Mouse (Mus musculus): ENCODE results near the gene Trappc5. TPM values are rescaled to one million over a fixed set of nuclear protein-coding genes. Genes with fewer than 3 reads are reported as not detected.

Trappc5 gene
- polyA plus RNA-seq, 1 experiment, result 35.8 TPM

DNA sequence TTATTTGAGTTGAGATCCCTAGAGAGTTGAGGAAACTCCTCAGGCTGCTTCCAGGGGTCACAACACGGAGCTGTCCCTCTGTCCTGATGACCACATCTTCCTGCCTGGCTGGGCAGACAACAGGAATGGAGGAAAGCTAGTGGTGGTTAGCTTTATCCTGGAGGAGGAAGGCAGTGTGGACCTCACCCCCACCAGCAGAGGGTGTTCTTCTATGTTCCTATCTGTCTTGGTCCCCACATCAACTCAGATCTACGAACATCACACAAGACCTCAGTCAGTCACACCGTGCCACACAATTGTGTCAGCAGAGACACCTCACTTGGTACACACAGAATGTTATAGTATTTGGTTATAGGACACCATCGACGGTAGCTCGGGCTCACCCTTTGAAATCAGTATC lies 11.4 kb downstream of the Trappc5 start:
- Histone ChIP-seq H3ac (ENCODE audit: control insufficient read depth, insufficient read length) (no peak overlapping the region), H3K4me2 (ENCODE audit: low read depth) (no peak overlapping the region), H3K79me2 (ENCODE audit: control insufficient read depth, insufficient read depth) (no peaks in the 10 kb centered on the region), H3K36me3 (ENCODE audit: control insufficient read depth, insufficient read depth) (no peaks in the 10 kb centered on the region), H3K4me3 (no peak overlapping the region), H3K27me3 (ENCODE audit: control insufficient read depth, insufficient read depth, insufficient read length) (no peaks in the 10 kb centered on the region)
- TF ChIP-seq CEBPB (IDR thresholded peaks at IDR 0.05; ENCODE audit: insufficient read depth, poor library complexity, severe bottlenecking) (no peak), POLR2AphosphoS2 (IDR thresholded peaks at IDR 0.05; ENCODE audit: insufficient read length, low read depth) (no peak), E2F4 (IDR thresholded peaks at IDR 0.05; ENCODE audit: insufficient read depth) (no peak), POLR2A (IDR thresholded peaks at IDR 0.05; ENCODE audit: insufficient read length, low read depth) (no peak), USF1 (IDR thresholded peaks at IDR 0.05; ENCODE audit: low read depth) (no peak), SRF (IDR thresholded peaks at IDR 0.05; ENCODE audit: control insufficient read depth, insufficient read length, low read depth) (no peak), TCF3 (IDR thresholded peaks at IDR 0.05; ENCODE audit: insufficient read length, low read depth) (no peak), REST (IDR thresholded peaks at IDR 0.05; ENCODE audit: insufficient read depth, insufficient read length) (no peak), MAX (IDR thresholded peaks at IDR 0.05; ENCODE audit: low read depth) (no peak), TCF12 (IDR thresholded peaks at IDR 0.05; ENCODE audit: insufficient read depth, poor library complexity, severe bottlenecking) (no peak), MYOG (IDR thresholded peaks at IDR 0.05; ENCODE audit: control insufficient read depth in 1 of 3, insufficient read depth in 1 of 3, insufficient read length in 2 of 3, low read depth in 2 of 3) (no peak), MYOD1 (IDR thresholded peaks at IDR 0.05; ENCODE audit: control insufficient read depth in 1 of 3, insufficient read length in 2 of 3, low read depth in 2 of 3) (no peak)

DNA sequence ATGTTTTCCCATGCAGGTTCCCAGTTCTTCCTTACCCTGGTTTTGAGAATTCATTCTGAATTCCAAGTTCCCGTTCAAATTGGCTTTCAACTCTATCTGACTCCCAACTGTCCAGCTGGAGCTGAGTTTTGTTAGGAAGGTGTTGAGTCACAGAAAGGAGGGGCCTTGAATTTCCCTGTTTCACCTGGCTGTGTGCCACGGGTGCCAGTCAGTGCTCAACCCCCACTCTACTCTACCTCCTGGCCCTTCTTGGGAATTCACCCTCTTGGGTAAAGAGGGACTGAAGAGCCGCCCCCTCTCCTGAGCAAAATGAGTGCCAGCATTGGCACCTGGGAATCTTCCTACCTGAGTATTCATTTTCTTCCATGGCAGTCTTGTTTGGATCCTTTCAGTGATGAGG lies 14.7 kb downstream of the Trappc5 start:
- Histone ChIP-seq H3ac (ENCODE audit: control insufficient read depth, insufficient read length) (no peak overlapping the region), H3K4me3 (no peak overlapping the region), H3K4me2 (ENCODE audit: low read depth) (no peak overlapping the region), H3K27me3 (ENCODE audit: control insufficient read depth, insufficient read depth, insufficient read length) (no peaks in the 10 kb centered on the region), H3K79me2 (ENCODE audit: control insufficient read depth, insufficient read depth) (no peaks in the 10 kb centered on the region), H3K36me3 (ENCODE audit: control insufficient read depth, insufficient read depth) (no peaks in the 10 kb centered on the region)
- TF ChIP-seq TCF3 (IDR thresholded peaks at IDR 0.05; ENCODE audit: insufficient read length, low read depth) (no peak), POLR2AphosphoS2 (IDR thresholded peaks at IDR 0.05; ENCODE audit: insufficient read length, low read depth) (no peak), TCF12 (IDR thresholded peaks at IDR 0.05; ENCODE audit: insufficient read depth, poor library complexity, severe bottlenecking) (no peak), MAX (IDR thresholded peaks at IDR 0.05; ENCODE audit: low read depth) (no peak), E2F4 (IDR thresholded peaks at IDR 0.05; ENCODE audit: insufficient read depth) (no peak), SRF (IDR thresholded peaks at IDR 0.05; ENCODE audit: control insufficient read depth, insufficient read length, low read depth) (no peak), POLR2A (IDR thresholded peaks at IDR 0.05; ENCODE audit: insufficient read length, low read depth) (no peak), REST (IDR thresholded peaks at IDR 0.05; ENCODE audit: insufficient read depth, insufficient read length) (no peak), CEBPB (IDR thresholded peaks at IDR 0.05; ENCODE audit: insufficient read depth, poor library complexity, severe bottlenecking) (no peak), MYOD1 (IDR thresholded peaks at IDR 0.05; ENCODE audit: control insufficient read depth in 1 of 3, insufficient read length in 2 of 3, low read depth in 2 of 3) (no peak), MYOG (IDR thresholded peaks at IDR 0.05; ENCODE audit: control insufficient read depth in 1 of 3, insufficient read depth in 1 of 3, insufficient read length in 2 of 3, low read depth in 2 of 3) (no peak), USF1 (IDR thresholded peaks at IDR 0.05; ENCODE audit: low read depth) (no peak)

DNA sequence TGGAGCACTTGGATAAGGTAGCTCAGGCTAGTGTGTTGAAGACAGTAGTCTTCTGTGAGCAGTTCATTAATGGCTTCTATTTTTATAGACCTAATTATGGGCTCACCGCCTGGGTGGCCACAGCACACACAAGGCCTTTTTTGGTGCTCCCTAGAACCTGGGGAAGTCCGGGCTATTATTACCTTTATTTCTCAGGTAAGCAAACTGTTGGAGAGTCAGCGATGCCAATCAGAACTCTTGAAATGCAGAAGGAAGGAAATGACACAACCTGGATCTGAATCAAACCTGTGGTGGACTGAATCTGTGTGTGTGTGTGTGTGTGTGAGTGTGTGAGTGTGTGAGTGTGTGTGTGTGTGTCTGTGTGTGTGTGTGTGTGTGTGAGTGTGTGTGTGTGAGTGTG lies 18.0 kb downstream of the Trappc5 start, which contains the start of gene Fcer2a:
Gene Fcer2a (minus strand): TSS at position 55 of the 400 bp plus-strand sequence.
- H3K36me3 ChIP-seq (ENCODE audit: control insufficient read depth, insufficient read depth), result no peaks in the 10 kb centered on the region
- no peak within 1 kb of the TSS for H3K4me2 ChIP-seq (ENCODE audit: low read depth)
- H3ac ChIP-seq (ENCODE audit: control insufficient read depth, insufficient read length), result no peak within 1 kb of the TSS
- H3K79me2 ChIP-seq (ENCODE audit: control insufficient read depth, insufficient read depth), result no peaks in the 10 kb centered on the region
- TF ChIP-seq TCF12 (IDR thresholded peaks at IDR 0.05; ENCODE audit: insufficient read depth, poor library complexity, severe bottlenecking), result no peak
- TF ChIP-seq E2F4 (IDR thresholded peaks at IDR 0.05; ENCODE audit: insufficient read depth), result no peak
- no peak for TF ChIP-seq MAX (IDR thresholded peaks at IDR 0.05; ENCODE audit: low read depth)
- no peak for TF ChIP-seq CEBPB (IDR thresholded peaks at IDR 0.05; ENCODE audit: insufficient read depth, poor library complexity, severe bottlenecking)
- TF ChIP-seq MYOG (IDR thresholded peaks at IDR 0.05; ENCODE audit: control insufficient read depth in 1 of 3, insufficient read depth in 1 of 3, insufficient read length in 2 of 3, low read depth in 2 of 3), result no peak
- no peak for TF ChIP-seq TCF3 (IDR thresholded peaks at IDR 0.05; ENCODE audit: insufficient read length, low read depth)
- no peak for TF ChIP-seq POLR2AphosphoS2 (IDR thresholded peaks at IDR 0.05; ENCODE audit: insufficient read length, low read depth)
- TF ChIP-seq POLR2A (IDR thresholded peaks at IDR 0.05; ENCODE audit: insufficient read length, low read depth), result no peak
- TF ChIP-seq MYOD1 (IDR thresholded peaks at IDR 0.05; ENCODE audit: control insufficient read depth in 1 of 3, insufficient read length in 2 of 3, low read depth in 2 of 3), result no peak
- no peak for TF ChIP-seq SRF (IDR thresholded peaks at IDR 0.05; ENCODE audit: control insufficient read depth, insufficient read length, low read depth)
- TF ChIP-seq USF1 (IDR thresholded peaks at IDR 0.05; ENCODE audit: low read depth), result no peak
- TF ChIP-seq REST (IDR thresholded peaks at IDR 0.05; ENCODE audit: insufficient read depth, insufficient read length), result no peak
- H3K4me3 ChIP-seq, result no peak within 1 kb of the TSS
- no peaks in the 10 kb centered on the region for H3K27me3 ChIP-seq (ENCODE audit: control insufficient read depth, insufficient read depth, insufficient read length)

DNA sequence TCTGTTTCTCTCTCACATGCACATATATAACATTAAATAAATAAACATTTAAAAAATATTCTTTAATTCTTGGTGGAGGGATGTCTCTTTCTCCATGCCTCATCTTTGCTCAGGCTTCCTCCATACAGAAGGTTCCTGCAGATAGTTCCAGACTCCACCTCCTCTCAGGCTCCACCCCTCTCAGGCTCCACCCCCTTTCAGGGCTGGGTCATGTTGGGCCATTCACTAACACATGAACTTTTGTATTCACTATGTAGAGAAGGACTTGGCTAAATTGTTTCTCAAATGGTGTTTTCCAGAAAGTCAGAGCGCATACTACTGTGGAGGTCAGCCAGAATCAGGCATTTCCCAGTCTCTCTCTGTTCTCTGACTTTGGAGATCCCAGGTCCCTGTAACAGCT lies 25.4 kb downstream of the Trappc5 start:
- Histone ChIP-seq H3K79me2 (ENCODE audit: control insufficient read depth, insufficient read depth) (no peaks in the 10 kb centered on the region), H3K36me3 (ENCODE audit: control insufficient read depth, insufficient read depth) (no peaks in the 10 kb centered on the region)
- no peak for TF ChIP-seq POLR2A (IDR thresholded peaks at IDR 0.05; ENCODE audit: insufficient read length, low read depth)
- TF ChIP-seq SRF (IDR thresholded peaks at IDR 0.05; ENCODE audit: control insufficient read depth, insufficient read length, low read depth), result no peak
- no peak for TF ChIP-seq MAX (IDR thresholded peaks at IDR 0.05; ENCODE audit: low read depth)
- no peak for TF ChIP-seq USF1 (IDR thresholded peaks at IDR 0.05; ENCODE audit: low read depth)
- no peak for TF ChIP-seq POLR2AphosphoS2 (IDR thresholded peaks at IDR 0.05; ENCODE audit: insufficient read length, low read depth)
- TF ChIP-seq MYOD1 (IDR thresholded peaks at IDR 0.05; ENCODE audit: control insufficient read depth in 1 of 3, insufficient read length in 2 of 3, low read depth in 2 of 3), result no peak
- TF ChIP-seq E2F4 (IDR thresholded peaks at IDR 0.05; ENCODE audit: insufficient read depth), result no peak
- no peak for TF ChIP-seq CEBPB (IDR thresholded peaks at IDR 0.05; ENCODE audit: insufficient read depth, poor library complexity, severe bottlenecking)
- no peak for TF ChIP-seq TCF12 (IDR thresholded peaks at IDR 0.05; ENCODE audit: insufficient read depth, poor library complexity, severe bottlenecking)
- no peak for TF ChIP-seq MYOG (IDR thresholded peaks at IDR 0.05; ENCODE audit: control insufficient read depth in 1 of 3, insufficient read depth in 1 of 3, insufficient read length in 2 of 3, low read depth in 2 of 3)
- no peak for TF ChIP-seq REST (IDR thresholded peaks at IDR 0.05; ENCODE audit: insufficient read depth, insufficient read length)
- no peak for TF ChIP-seq TCF3 (IDR thresholded peaks at IDR 0.05; ENCODE audit: insufficient read length, low read depth)

More for the DNA sequence above, 25.4 kb downstream of the Trappc5 start:
- Histone ChIP-seq H3ac (ENCODE audit: control insufficient read depth, insufficient read length) (no peak overlapping the region), H3K27me3 (ENCODE audit: control insufficient read depth, insufficient read depth, insufficient read length) (no peaks in the 10 kb centered on the region), H3K4me2 (ENCODE audit: low read depth) (no peak overlapping the region), H3K4me3 (no peak overlapping the region)
